13 mouse cellular contexts compared by ENCODE assay signal in the genomic region with DNA sequence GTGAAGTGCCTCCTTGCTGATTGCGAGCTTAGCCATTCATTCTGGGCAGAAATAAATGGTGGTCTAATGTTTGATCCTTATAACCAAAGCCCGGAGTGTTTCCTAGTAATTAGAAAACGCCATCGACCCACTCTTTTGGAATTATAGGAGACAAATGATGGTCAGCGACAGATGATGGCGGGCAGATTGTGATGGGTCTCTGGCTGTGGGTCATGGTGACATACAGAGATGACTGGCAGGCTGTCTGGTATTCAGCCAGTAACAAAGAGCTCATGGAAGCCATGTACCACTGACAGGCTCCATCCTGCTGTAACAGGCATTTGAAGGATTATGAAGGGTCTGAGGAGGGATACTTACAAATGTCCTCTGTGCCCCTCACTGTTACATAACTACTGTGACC.
DNase-seq lines count a peak whose midpoint lies in the region; ATAC-seq and TF ChIP-seq lines count a peak whose summit lies in the region.
"Had no signal": no experiment of that assay in that cellular context is flagged by ENCODE, and none has a peak within 500 bp of the region (broad histone marks: within the 10 kb centered on the region; RNA-seq: fewer than 3 reads in every experiment).

No protein-coding gene starts in this region.

- ATAC-seq in midbrain, embryonic 11.5 days (ENCODE audit: low FRiP score) = no peak
- ATAC-seq: inflammation-experienced regulatory T-cells, adult 6 months had no signal

- H3K27ac ChIP-seq in gastrocnemius, adult 2 months = peak overlapping the region; percentile 16; the same call in 1 of the 2 replicates
- no peak overlapping the region for H3K27ac ChIP-seq in midbrain, embryonic 11.5 days (ENCODE audit: low read depth, low read length)
- H3K27ac ChIP-seq in midbrain, embryonic 10.5 days (replicated peaks) = no peak overlapping the region
- H3K27ac ChIP-seq: embryonic facial prominence, embryonic 12.5 days; midbrain, embryonic 12.5 days; neural tube, embryonic 12.5 days; stomach, postnatal 0 days had no signal

- DNase-seq in gastrocnemius, adult 2 months = no peak
- no peak for DNase-seq in gastrocnemius, adult 18-20 months (ENCODE audit: low spot score)
- DNase-seq in midbrain, embryonic 11.5 days (ENCODE audit: low spot score, missing footprints) = peak; percentile 64
- DNase-seq in midbrain, embryonic 10.5 days (ENCODE audit: low spot score) = no peak
- DNase-seq in cerebellum, adult 9-10 months = peak; percentile 70
- no peak for DNase-seq in thymus, postnatal 25 days
- no peak for DNase-seq in yolk sac, embryonic 10.5 days (ENCODE audit: low spot score)
- DNase-seq: thymus, postnatal 36 days had no signal

- H3K4me2 ChIP-seq in midbrain, embryonic 11.5 days = no peak overlapping the region
- H3K4me2 ChIP-seq: embryonic facial prominence, embryonic 12.5 days; midbrain, embryonic 12.5 days; neural tube, embryonic 12.5 days had no signal

- no peak for TF ChIP-seq CTCF in gastrocnemius, adult 2 months (IDR thresholded peaks at IDR 0.05)

- H3K27me3 ChIP-seq in midbrain, embryonic 11.5 days (ENCODE audit: control insufficient read depth, insufficient read depth, low read length) = no peaks in the 10 kb centered on the region
- no peaks in the 10 kb centered on the region for H3K27me3 ChIP-seq in midbrain, embryonic 10.5 days (ENCODE audit: low read depth, poor library complexity, severe bottlenecking)
- H3K27me3 ChIP-seq: embryonic facial prominence, embryonic 12.5 days; midbrain, embryonic 12.5 days; neural tube, embryonic 12.5 days had no signal

- no peaks in the 10 kb centered on the region for H3K36me3 ChIP-seq in midbrain, embryonic 11.5 days (ENCODE audit: control insufficient read depth, insufficient read depth, low read length)
- no peaks in the 10 kb centered on the region for H3K36me3 ChIP-seq in midbrain, embryonic 10.5 days
- H3K36me3 ChIP-seq: embryonic facial prominence, embryonic 12.5 days; midbrain, embryonic 12.5 days; neural tube, embryonic 12.5 days had no signal

- H3K4me3 ChIP-seq in gastrocnemius, adult 2 months = no peak overlapping the region
- H3K4me3 ChIP-seq in midbrain, embryonic 11.5 days (ENCODE audit: low read depth, low read length) = no peak overlapping the region
- H3K4me3 ChIP-seq in midbrain, embryonic 10.5 days = no peak overlapping the region
- H3K4me3 ChIP-seq: embryonic facial prominence, embryonic 12.5 days; midbrain, embryonic 12.5 days; neural tube, embryonic 12.5 days had no signal

- H3K4me1 ChIP-seq in midbrain, embryonic 11.5 days (ENCODE audit: control insufficient read depth, insufficient read depth, low read length) = no peaks in the 10 kb centered on the region
- peaks cover 7% of the 10 kb centered on the region for H3K4me1 ChIP-seq in midbrain, embryonic 10.5 days
- H3K4me1 ChIP-seq: neural tube, embryonic 12.5 days had no signal

- H3K9me3 ChIP-seq in midbrain, embryonic 11.5 days (ENCODE audit: control insufficient read depth, low read length) = no peaks in the 10 kb centered on the region
- no peaks in the 10 kb centered on the region for H3K9me3 ChIP-seq in midbrain, embryonic 10.5 days (replicated peaks)
- H3K9me3 ChIP-seq: embryonic facial prominence, embryonic 12.5 days; midbrain, embryonic 12.5 days; neural tube, embryonic 12.5 days had no signal

- intact Hi-C loops in gastrocnemius, adult 2 months (cut with DNase I) = no loop called here

- no peak overlapping the region for H3K9ac ChIP-seq in midbrain, embryonic 11.5 days (ENCODE audit: low read length)
- H3K9ac ChIP-seq: embryonic facial prominence, embryonic 12.5 days; midbrain, embryonic 12.5 days; neural tube, embryonic 12.5 days had no signal

- WGBS in midbrain, embryonic 11.5 days = 92% methylated on average over 6 of the region's 6 CpGs
- 92% methylated on average over 6 of the region's 6 CpGs for WGBS in midbrain, embryonic 10.5 days

Comparison
In these comparisons a context has a peak if more than half of its experiments do, and no peak if none do; other contexts are left out.
1. DNase-seq: peak in midbrain, embryonic 11.5 days (single experiment) and cerebellum, adult 9-10 months (single experiment); none in gastrocnemius, adult 2 months (single experiment), gastrocnemius, adult 18-20 months (single experiment), midbrain, embryonic 10.5 days (single experiment), thymus, postnatal 25 days (single experiment) and yolk sac, embryonic 10.5 days (single experiment).